Mouse (Mus musculus) thymus, postnatal 4 days (tissue): ENCODE data around the gene Itm2c.
A peak's percentile ranks its signal among the peaks of the same experiment; 100 is the strongest.

Experiments used
- DNase-seq: peaks from one replicate; pipeline ENCODE4 v3.0.0; 2021

The Itm2c gene

GRCm38 (mm10) chr1:85935148-85935852 lies 41.2 kb downstream of the Itm2c start:
- DNase-seq, result peak; percentile 83

GRCm38 (mm10) chr1:85936265-85936664 lies 42.2 kb downstream of the Itm2c start:
- DNase-seq, result no peak

- DNase-seq, result no peak
These were observed 43.2 kb downstream of the Itm2c start for GRCm38 (mm10) chr1:85937323-85937722.

GRCm38 (mm10) chr1:85942318-85942717 lies 48.2 kb downstream of the Itm2c start:
- no peak for DNase-seq

GRCm38 (mm10) chr1:85949085-85949684 lies 55.1 kb downstream of the Itm2c start:
- no peak for DNase-seq

- no peak for DNase-seq
These were observed 61.1 kb downstream of the Itm2c start for GRCm38 (mm10) chr1:85955150-85955549.

GRCm38 (mm10) chr1:85957290-85957689 lies 63.2 kb downstream of the Itm2c start:
- no peak for DNase-seq

- DNase-seq, result peak; percentile 43
These were observed 64.0 kb downstream of the Itm2c start for GRCm38 (mm10) chr1:85957942-85958619.
